Mouse (Mus musculus) heart, postnatal 36 days (tissue): ENCODE results near the gene Notum. TPM values are rescaled to one million over a fixed set of nuclear protein-coding genes. Genes with fewer than 3 reads are reported as not detected.
A peak's percentile ranks its signal among the peaks of the same experiment; 100 is the strongest.
"Not testable (repeated sequence)": the region's sequence is repeated elsewhere in the genome, so short reads cannot be mapped to it uniquely, and the experiment has no call there.

ENCODE experiments used
- DNase-seq, 2 experiments: peaks; one replicate each; pipeline ENCODE4 v3.0.0; 2021 to 2022
- intact Hi-C: fragments of 180-260 bp; cut with DNase I; formaldehyde crosslinking; loops from one replicate; pipeline ENCODE4 v1.15.1; 2025
- total RNA-seq, 2 experiments: library from RNA; stranded (reverse); gene quantifications; 2 replicates each; pipeline ENCODE4 v1.2.3; 2021

Gene Notum
- total RNA-seq, 2 experiments from 2014 or later = not detected

GRCm38 (mm10) chr11:120676951-120677350 lies 16.0 kb upstream of the Notum start:
- no peak for DNase-seq
- intact Hi-C loops = no loop called here

- DNase-seq, intact Hi-C loops: not testable (repeated sequence)
Measured at GRCm38 (mm10) chr11:120675875-120676274, 14.9 kb upstream of the Notum start.

GRCm38 (mm10) chr11:120673594-120674122 lies 12.7 kb upstream of the Notum start:
- intact Hi-C loops = loop anchor here (5.0 kb wide), 2 partner anchors 46 to 181 kb away; partner anchors contain the start of genes Sirt7 and Slc25a10
- no peak for DNase-seq

- intact Hi-C loops = loop anchor here (5.0 kb wide), 2 partner anchors 46 to 181 kb away; partner anchors contain the start of genes Sirt7 and Slc25a10
- peak; percentile 95 to 98 for DNase-seq
Measured at GRCm38 (mm10) chr11:120672687-120673593, 12.0 kb upstream of the Notum start, which contains the start of gene Aspscr1. Gene Aspscr1 (plus strand): TSS chr11:120672973.

GRCm38 (mm10) chr11:120666617-120667016 lies 5.6 kb upstream of the Notum start:
- intact Hi-C loops = no loop called here

GRCm38 (mm10) chr11:120665406-120665805 lies 4.4 kb upstream of the Notum start:
- intact Hi-C loops = no loop called here
- DNase-seq = peak; percentile 59

More at GRCm38 (mm10) chr11:120666617-120667016, 5.6 kb upstream of the Notum start:
- DNase-seq = no peak

- DNase-seq = no peak
- intact Hi-C loops = no loop called here
Measured at GRCm38 (mm10) chr11:120663714-120664113, 2.7 kb upstream of the Notum start.

GRCm38 (mm10) chr11:120662759-120663158 lies 1.8 kb upstream of the Notum start:
- DNase-seq = no peak
- intact Hi-C loops = no loop called here

GRCm38 (mm10) chr11:120660301-120661075 lies 487 bp downstream of the Notum start:
- peak in 1 of 2 experiments; percentile 37 for DNase-seq
- intact Hi-C loops = no loop called here

GRCm38 (mm10) chr11:120659509-120660300 lies 1.3 kb downstream of the Notum start:
- no peak for DNase-seq
- intact Hi-C loops = loop anchor here (1.0 to 2.0 kb wide), 2 partner anchors 53 to 117 kb away; no protein-coding TSS in a partner anchor

- peak; percentile 78 to 81 for DNase-seq
- intact Hi-C loops = loop anchor here (1.0 to 2.0 kb wide), 2 partner anchors 53 to 118 kb away; no protein-coding TSS in a partner anchor
Measured at GRCm38 (mm10) chr11:120658876-120659410, 2.0 kb downstream of the Notum start.

- DNase-seq = no peak
- intact Hi-C loops = no loop called here
Measured at GRCm38 (mm10) chr11:120657301-120657700, 3.7 kb downstream of the Notum start.

GRCm38 (mm10) chr11:120654741-120655140 lies 6.2 kb downstream of the Notum start:
- no peak for DNase-seq
- intact Hi-C loops = no loop called here

- no peak for DNase-seq
- intact Hi-C loops = no loop called here
Measured at GRCm38 (mm10) chr11:120651872-120652271, 9.1 kb downstream of the Notum start.

GRCm38 (mm10) chr11:120648001-120648476 lies 12.9 kb downstream of the Notum start, which contains the start of gene Myadml2:
Gene Myadml2 (minus strand): TSS chr11:120648158.
- intact Hi-C loops = no loop called here
- DNase-seq = peak in 1 of 2 experiments; percentile 66

GRCm38 (mm10) chr11:120647047-120647830 lies 13.7 kb downstream of the Notum start:
- intact Hi-C loops = no loop called here
- DNase-seq = no peak

GRCm38 (mm10) chr11:120643601-120643987 lies 17.4 kb downstream of the Notum start, which contains the start of gene Pycr1:
Gene Pycr1 (minus strand): TSS chr11:120643769.
- intact Hi-C loops = no loop called here
- peak; percentile 90 to 92 for DNase-seq

- intact Hi-C loops = no loop called here
- DNase-seq = no peak
Measured at GRCm38 (mm10) chr11:120642939-120643600, 17.9 kb downstream of the Notum start.
